8 mouse cellular contexts compared by ENCODE assay signal in the genomic region with DNA sequence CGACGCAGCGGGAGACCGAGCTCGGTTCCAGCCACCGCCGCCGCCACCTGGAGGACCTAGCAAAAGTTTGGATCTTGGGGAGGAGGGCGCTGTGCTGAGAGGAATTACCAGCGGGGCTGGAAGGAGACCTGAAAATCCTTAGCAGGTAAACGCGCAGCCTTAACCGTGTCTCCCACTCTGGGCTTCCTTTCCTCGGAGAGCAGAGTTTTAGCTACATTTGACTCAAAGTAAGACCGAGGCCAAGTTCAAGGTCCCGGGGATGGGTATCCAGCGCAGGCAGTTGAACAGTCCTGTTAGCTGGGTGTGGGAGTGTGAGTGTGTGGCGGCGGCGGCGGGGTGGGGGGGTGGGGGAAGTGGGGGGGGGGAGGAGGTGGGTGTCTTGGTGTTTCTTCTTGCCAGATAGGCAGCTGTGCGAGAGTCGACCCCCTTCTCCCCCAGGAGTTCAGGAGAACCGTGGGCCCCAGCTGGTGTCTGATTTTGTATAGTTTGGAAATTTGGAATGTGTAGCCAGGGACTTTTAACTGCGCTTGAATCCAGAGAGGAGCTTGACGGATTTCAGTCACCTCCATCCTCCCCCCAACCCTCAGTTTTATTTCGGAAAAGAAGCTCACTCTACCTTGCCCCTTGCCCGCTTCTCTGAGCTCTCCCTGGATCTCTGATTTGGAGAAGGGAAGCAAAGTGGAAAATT. TPM values are rescaled to one million over a fixed set of nuclear protein-coding genes. Genes with fewer than 3 reads are reported as not detected.
DNase-seq lines count a peak whose midpoint lies in the region; ATAC-seq lines count a peak whose summit lies in the region.

No protein-coding gene starts in this region.

- H3K27ac ChIP-seq in heart, embryonic 12.5 days (ENCODE audit: poor library complexity, severe bottlenecking): peak overlapping the region; percentile 94
- peak overlapping the region; percentile 93 for H3K27ac ChIP-seq in forebrain, embryonic 16.5 days (ENCODE audit: low read length)
- no peak overlapping the region for H3K27ac ChIP-seq in liver, embryonic 16.5 days (ENCODE audit: low read length)

- peak overlapping the region; percentile 89 for H3K4me3 ChIP-seq in heart, embryonic 12.5 days
- H3K4me3 ChIP-seq in forebrain, embryonic 16.5 days (replicated peaks; ENCODE audit: low read length): peak overlapping the region; percentile 67
- H3K4me3 ChIP-seq in liver, embryonic 16.5 days (ENCODE audit: low read depth, low read length): peak overlapping the region; percentile 57

- H3K4me1 ChIP-seq in heart, embryonic 12.5 days (replicated peaks): peaks cover 26% of the 10 kb centered on the region
- H3K4me1 ChIP-seq in forebrain, embryonic 16.5 days (replicated peaks; ENCODE audit: control insufficient read depth, insufficient read depth, low read length): peaks cover 16% of the 10 kb centered on the region
- no peaks in the 10 kb centered on the region for H3K4me1 ChIP-seq in liver, embryonic 16.5 days (ENCODE audit: control insufficient read depth, low read depth, low read length)

- peak overlapping the region; percentile 85 for H3K4me2 ChIP-seq in heart, embryonic 12.5 days
- H3K4me2 ChIP-seq in forebrain, embryonic 16.5 days (ENCODE audit: low read length): peak overlapping the region; percentile 64
- H3K4me2 ChIP-seq in liver, embryonic 16.5 days (ENCODE audit: low read depth, low read length): peak overlapping the region; percentile 61

- H3K9me3 ChIP-seq in heart, embryonic 12.5 days (replicated peaks): no peaks in the 10 kb centered on the region
- H3K9me3 ChIP-seq in forebrain, embryonic 16.5 days (ENCODE audit: control insufficient read depth, low read length): no peaks in the 10 kb centered on the region
- no peaks in the 10 kb centered on the region for H3K9me3 ChIP-seq in liver, embryonic 16.5 days (replicated peaks; ENCODE audit: control insufficient read depth, low read length)

- no peaks in the 10 kb centered on the region for H3K36me3 ChIP-seq in heart, embryonic 12.5 days
- no peaks in the 10 kb centered on the region for H3K36me3 ChIP-seq in forebrain, embryonic 16.5 days (ENCODE audit: control insufficient read depth, insufficient read depth)
- H3K36me3 ChIP-seq in liver, embryonic 16.5 days (ENCODE audit: control insufficient read depth, insufficient read depth): no peaks in the 10 kb centered on the region

- DNase-seq in heart, adult 9 months (ENCODE audit: low spot score in 2 of 2): no peak
- peak; percentile 24 for DNase-seq in Muller cell, postnatal 12 days (ENCODE audit: inconsistent ontology term)
- DNase-seq in thymus, postnatal 0 days (ENCODE audit: low spot score): no peak
- no peak for DNase-seq in right cerebral cortex, postnatal 25 days

- no peak for ATAC-seq in heart, embryonic 12.5 days (ENCODE audit: insufficient number of reproducible peaks, low FRiP score)
- ATAC-seq in forebrain, embryonic 16.5 days: peak; percentile 5; the same call in 1 of the 2 replicates
- ATAC-seq in liver, embryonic 16.5 days (ENCODE audit: low read depth): no peak
- ATAC-seq in granulocyte monocyte progenitor cell, adult 5-6 weeks (replicated peaks; ENCODE audit: poor library complexity, severe bottlenecking): no peak

- H3K9ac ChIP-seq in heart, embryonic 12.5 days: peak overlapping the region; percentile 95
- peak overlapping the region; percentile 79 for H3K9ac ChIP-seq in forebrain, embryonic 16.5 days (replicated peaks; ENCODE audit: low read depth, low read length)
- H3K9ac ChIP-seq in liver, embryonic 16.5 days (ENCODE audit: low read depth, low read length): no peak overlapping the region

- under 1% methylated on average over 28 of the region's 28 CpGs for WGBS in heart, embryonic 12.5 days
- WGBS in forebrain, embryonic 16.5 days: 0% methylated on average over 27 of the region's 28 CpGs
- WGBS in liver, embryonic 16.5 days (ENCODE audit: insufficient replicate concordance): 2% methylated on average over 28 of the region's 28 CpGs

- no peaks in the 10 kb centered on the region for H3K27me3 ChIP-seq in heart, embryonic 12.5 days (replicated peaks)
- no peaks in the 10 kb centered on the region for H3K27me3 ChIP-seq in forebrain, embryonic 16.5 days (replicated peaks; ENCODE audit: control insufficient read depth, insufficient read depth, low read length)
- H3K27me3 ChIP-seq in liver, embryonic 16.5 days (ENCODE audit: control insufficient read depth, insufficient read depth, low read depth, low read length): peaks cover 63% of the 10 kb centered on the region

RNA-seq across cellular contexts. Expression of a gene that starts 4.0 kb away (rescaled TPM):
- polyA plus RNA-seq in heart, embryonic 12.5 days (2016; fragmentation: Nextera tagmentation; extraction: Ambion mirVana): 39.9 and 40.9 TPM in 2 replicates
- 36.3 and 43.9 TPM in 2 replicates for polyA plus RNA-seq in forebrain, embryonic 16.5 days (2015; fragmentation: Nextera tagmentation; extraction: Ambion mirVana)
- 0.75 and 0.85 TPM in 2 replicates for polyA plus RNA-seq in liver, embryonic 16.5 days (2015; fragmentation: Nextera tagmentation; extraction: Ambion mirVana)
- not detected in 2 replicates for total RNA-seq in granulocyte monocyte progenitor cell, adult 5-6 weeks (2014; fragmentation: Nextera tagmentation)
- total RNA-seq in granulocyte monocyte progenitor cell, adult 5-6 weeks (2017): 0.09 TPM in 1 of 2 replicates, not detected in the other
- polyA plus RNA-seq in thymus, postnatal 0 days (2015; fragmentation: Nextera tagmentation; extraction: Ambion mirVana): 0.77 and 0.86 TPM in 2 replicates

Comparison
In these comparisons a context has a peak if more than half of its experiments do, and no peak if none do; other contexts are left out.
1. RNA of a gene that starts 4.0 kb away (polyA plus RNA-seq): 39.9 to 40.9 TPM in heart, embryonic 12.5 days and 36.3 to 43.9 TPM in forebrain, embryonic 16.5 days; 0.77 to 0.86 TPM in thymus, postnatal 0 days and 0.75 to 0.85 TPM in liver, embryonic 16.5 days; every median in the first group is over 10 times any median in the second.
2. Peak in every context shown above with its lines, with median percentiles within 50 percentile points of each other: H3K4me2 ChIP-seq and H3K4me3 ChIP-seq.